Mouse (Mus musculus) MEL (cell line): Measurements from ENCODE around the gene Il17c. TPM values are rescaled to one million over a fixed set of nuclear protein-coding genes. Genes with fewer than 3 reads are reported as not detected.
A peak's percentile ranks its signal among the peaks of the same experiment; 100 is the strongest.

Experiments
- DNase-seq: peaks from one replicate; pipeline ENCODE4 v3.0.0; 2011; ENCODE audit warnings: low read depth, low spot score
- H3K27ac ChIP-seq: 2 replicates; pipeline ENCODE4 v1.5.1; 2012; ENCODE audit warnings: low read depth, mild to moderate bottlenecking, control low read depth, low read length, moderate library complexity; ENCODE audit not compliant: control insufficient read depth
- H3K27me3 ChIP-seq, 2 experiments: fragments of 150-350 bp in 1 of 2; sonication (generic) in 1 of 2; 2 replicates each; pipeline ENCODE4 v1.6.1; 2012; ENCODE audit warnings: low read length in 2 of 2, mild to moderate bottlenecking in 2 of 2, improper control_type of control experiment in 1 of 2, moderate library complexity in 1 of 2; ENCODE audit not compliant: insufficient read depth in 2 of 2, control insufficient read depth in 1 of 2
- H3K36me3 ChIP-seq, 2 experiments: 2 replicates each; pipeline ENCODE4 v1.6.1; 2012 to 2014; ENCODE audit warnings: low read length in 2 of 2, improper control_type of control experiment in 1 of 2, inconsistent platforms in 1 of 2, mild to moderate bottlenecking in 1 of 2; ENCODE audit not compliant: insufficient read depth in 2 of 2, control insufficient read depth in 1 of 2
- H3K4me1 ChIP-seq, 2 experiments: fragments of 150-350 bp in 1 of 2; sonication (generic) in 1 of 2; 2 replicates each; pipeline ENCODE4 v1.6.1; 2012; ENCODE audit warnings: low read length in 2 of 2, improper control_type of control experiment in 1 of 2, mild to moderate bottlenecking in 1 of 2; ENCODE audit not compliant: insufficient read depth in 2 of 2, control insufficient read depth in 1 of 2
- H3K4me3 ChIP-seq, 2 experiments: fragments of 150-350 bp in 1 of 2; sonication (generic) in 1 of 2; 2 replicates each; pipeline ENCODE4 v1.5.1; 2012; ENCODE audit warnings: low read depth in 2 of 2, low read length in 2 of 2, mild to moderate bottlenecking in 2 of 2, moderate library complexity in 2 of 2, control low read depth in 1 of 2, improper control_type of control experiment in 1 of 2; ENCODE audit not compliant: control insufficient read depth in 1 of 2, insufficient read depth in 1 of 2
- H3K79me2 ChIP-seq: 2 replicates; pipeline ENCODE4 v1.6.1; 2012; ENCODE audit warnings: mild to moderate bottlenecking, low read length, moderate library complexity; ENCODE audit not compliant: control insufficient read depth, poor library complexity, insufficient read depth
- H3K9ac ChIP-seq: 2 replicates; pipeline ENCODE4 v1.6.1; 2012; ENCODE audit warnings: low read depth, mild to moderate bottlenecking, control low read depth, low read length, moderate library complexity; ENCODE audit not compliant: control insufficient read depth, poor library complexity, severe bottlenecking
- H3K9me3 ChIP-seq: fragments of 150-350 bp; sonication (generic); replicated peaks from 2 replicates; pipeline ENCODE4 v1.6.1; 2012; ENCODE audit warnings: mild to moderate bottlenecking, low read length, improper control_type of control experiment, moderate library complexity; ENCODE audit not compliant: insufficient read depth
- BHLHE40 ChIP-seq: IDR thresholded peaks from 2 replicates; pipeline ENCODE4 v1.6.1; 2012; ENCODE audit warnings: low read depth, mild to moderate bottlenecking, inconsistent platforms, low read length, improper control_type of control experiment, borderline replicate concordance
- ELF1 ChIP-seq: IDR thresholded peaks from 2 replicates; pipeline ENCODE4 v1.6.1; 2014; ENCODE audit warnings: low read depth, mild to moderate bottlenecking, inconsistent platforms, low read length, improper control_type of control experiment, moderate library complexity
- GABPA ChIP-seq: IDR thresholded peaks from 2 replicates; pipeline ENCODE4 v1.6.1; 2012; ENCODE audit warnings: low read depth, mild to moderate bottlenecking, inconsistent platforms, low read length, improper control_type of control experiment, moderate library complexity
- GATA1 ChIP-seq: IDR thresholded peaks from 2 replicates; pipeline ENCODE4 v1.6.1; 2011; ENCODE audit warnings: low read depth, low read length, improper control_type of control experiment
- KAT2A ChIP-seq: conservative IDR thresholded peaks from 2 replicates; pipeline ENCODE4 v1.6.1; 2012; ENCODE audit warnings: low read depth, low read length, improper control_type of control experiment, inconsistent platforms
- MXI1 ChIP-seq: IDR thresholded peaks from 2 replicates; pipeline ENCODE4 v1.6.1; 2011; ENCODE audit warnings: mild to moderate bottlenecking, low read depth, low read length, improper control_type of control experiment
- MYC ChIP-seq: IDR thresholded peaks from 2 replicates; pipeline ENCODE4 v1.6.1; 2011; ENCODE audit warnings: low read depth, mild to moderate bottlenecking, low read length, improper control_type of control experiment, moderate library complexity
- NRF1 ChIP-seq: IDR thresholded peaks from 2 replicates; pipeline ENCODE4 v1.6.1; 2014; ENCODE audit warnings: low read depth, mild to moderate bottlenecking, inconsistent platforms, low read length, improper control_type of control experiment, moderate library complexity; ENCODE audit not compliant: poor library complexity, insufficient read depth, severe bottlenecking
- RAD21 ChIP-seq: IDR thresholded peaks from 2 replicates; pipeline ENCODE4 v1.6.1; 2011; ENCODE audit warnings: mild to moderate bottlenecking, low read depth, low read length, improper control_type of control experiment
- RCOR1 ChIP-seq: IDR thresholded peaks from 2 replicates; pipeline ENCODE4 v1.6.1; 2012; ENCODE audit warnings: low read depth, mild to moderate bottlenecking, inconsistent platforms, low read length, improper control_type of control experiment
- SIN3A ChIP-seq: IDR thresholded peaks from 2 replicates; pipeline ENCODE4 v1.6.1; 2012; ENCODE audit warnings: low read length, improper control_type of control experiment, inconsistent platforms
- TAL1 ChIP-seq: IDR thresholded peaks from 2 replicates; pipeline ENCODE4 v1.6.1; 2012; ENCODE audit warnings: mild to moderate bottlenecking, inconsistent platforms, low read length, moderate library complexity, mixed read lengths
- USF1 ChIP-seq: IDR thresholded peaks from 2 replicates; pipeline ENCODE4 v1.6.1; 2014; ENCODE audit warnings: low read depth, mild to moderate bottlenecking, inconsistent platforms, low read length, improper control_type of control experiment, moderate library complexity
- ZMIZ1 ChIP-seq: IDR thresholded peaks from 2 replicates; pipeline ENCODE4 v1.6.1; 2012; ENCODE audit warnings: low read depth, mild to moderate bottlenecking, inconsistent platforms, low read length, improper control_type of control experiment, moderate library complexity
- ZNF384 ChIP-seq: IDR thresholded peaks from 2 replicates; pipeline ENCODE4 v1.6.1; 2012; ENCODE audit warnings: low read depth, mild to moderate bottlenecking, inconsistent platforms, low read length, improper control_type of control experiment
- polyA plus RNA-seq, 2 experiments: library from polyadenylated mRNA; stranded (reverse) in 1 of 2; unstranded in 1 of 2; fragments of >175 nt in 1 of 2; fragments of >200 nt in 1 of 2; gene quantifications; 2 replicates each; pipeline versions ENCODE4 v1.2.1 to v1.2.4; 2012; ENCODE audit warnings: low replicate concordance in 2 of 2, low read depth in 1 of 2; ENCODE audit not compliant: insufficient read length in 2 of 2, insufficient read depth in 1 of 2, missing spikeins in 1 of 2
- total RNA-seq: library from RNA; depleted of rRNA; stranded (reverse); fragments of 300-350 nt; gene quantifications from 2 replicates; pipeline ENCODE4 v1.2.3, GENCODE M21; 2012

The Il17c gene
- total and polyA plus RNA-seq, 3 experiments: 0.43 TPM; not detected in 2

DNA sequence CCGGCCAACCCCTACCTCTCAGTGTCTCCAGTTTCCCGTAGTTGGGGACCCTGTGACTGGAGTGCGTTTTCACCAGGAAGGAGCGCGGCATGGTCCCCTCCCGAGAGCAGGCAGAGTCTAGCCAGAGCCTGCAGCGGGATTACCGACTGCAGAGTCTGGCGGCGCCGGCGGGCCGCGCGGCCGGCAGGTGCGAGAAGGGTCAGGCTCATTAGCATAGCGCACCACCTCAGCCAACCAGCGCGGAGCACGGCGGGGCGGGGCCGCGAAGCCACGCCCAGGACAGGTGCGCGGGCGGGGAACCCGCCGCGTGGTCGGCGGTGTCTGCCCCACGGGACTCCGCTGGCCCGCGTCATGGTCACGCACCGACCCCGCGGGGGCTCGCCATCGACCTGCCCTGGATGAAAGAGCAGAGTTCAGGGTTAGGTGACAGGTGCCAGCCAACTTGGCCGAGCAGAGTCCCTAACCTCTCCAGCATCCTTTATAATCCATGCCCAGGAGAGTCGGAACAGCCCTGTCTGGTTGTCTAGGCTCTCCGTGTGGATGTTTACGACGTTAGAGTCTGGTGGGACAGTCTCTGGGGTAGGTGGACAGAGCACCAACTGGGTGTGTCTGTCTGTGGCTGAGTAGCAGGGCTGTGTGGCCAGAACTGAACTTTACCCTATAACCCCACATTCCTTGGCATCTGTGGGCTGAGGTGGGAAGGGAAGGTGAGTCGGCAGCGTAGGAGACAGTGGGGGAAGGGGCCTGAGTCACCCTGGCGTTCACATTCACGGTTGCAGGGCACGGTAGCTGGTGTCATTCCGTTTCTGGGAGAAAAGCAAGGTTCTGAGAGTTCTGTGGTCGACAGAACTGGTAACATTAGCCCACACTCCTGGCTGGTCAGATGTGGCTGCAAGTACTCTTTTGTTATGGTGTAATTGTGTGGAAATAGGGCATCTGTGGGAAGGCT is 39.0 kb downstream of the Il17c start, which contains the start of gene Snai3:
Gene Snai3 (minus strand): TSS at position 210 of the 949 bp plus-strand sequence.
- Histone ChIP-seq H3K9ac (peak within 1 kb of the TSS; percentile 20; the same call in 1 of the 2 replicates), H3K36me3 (peaks cover 0 to 8% of the 10 kb centered on the region in 2 experiments; a peak in 2 of 4 replicates), H3K4me3 (peak within 1 kb of the TSS; percentile 13 to 48; a peak in 3 of 4 replicates), H3K4me1 (peaks cover 2 to 34% of the 10 kb centered on the region in 2 experiments; a peak in 3 of 4 replicates), H3K79me2 (no peaks in the 10 kb centered on the region), H3K9me3 (no peaks in the 10 kb centered on the region), H3K27me3 (no peaks in the 10 kb centered on the region; a peak in 1 of 4 replicates), H3K27ac (no peak within 1 kb of the TSS)
- DNase-seq: no peak
- TF ChIP-seq USF1 (no peak), SIN3A (no peak), ZNF384 (no peak), MYC (no peak)

DNA sequence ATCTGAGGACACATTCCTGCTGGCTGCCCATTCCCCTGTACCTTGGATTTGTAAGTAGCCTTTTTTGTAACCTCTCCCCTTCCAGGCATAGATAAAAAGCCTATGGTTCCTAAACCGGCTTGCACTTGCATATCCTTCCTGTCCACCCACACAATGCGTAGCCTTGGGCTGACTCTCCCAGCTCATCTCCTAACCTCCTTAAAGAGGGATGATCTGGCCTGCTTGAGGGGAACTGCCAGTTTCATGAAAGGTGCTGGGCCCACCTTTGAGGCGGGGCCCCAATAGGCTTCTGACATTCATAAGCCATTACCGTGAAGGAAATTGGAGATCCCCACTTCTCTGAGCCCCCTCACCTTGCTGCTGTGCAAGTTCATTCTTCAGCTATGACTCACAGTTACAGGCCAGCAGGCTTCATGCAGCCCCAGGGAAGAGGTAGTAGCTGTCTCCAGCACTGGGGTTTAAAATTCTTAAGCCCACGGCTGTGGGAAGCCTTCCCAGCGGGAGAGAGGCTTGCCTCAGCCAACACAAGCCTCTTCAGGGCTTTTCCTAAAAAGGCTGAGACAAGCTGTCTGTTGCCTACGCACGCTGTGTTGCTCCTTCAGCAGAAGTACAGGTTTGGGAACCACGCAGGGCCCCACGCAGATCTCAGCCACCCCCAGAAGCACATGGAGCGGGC is 39.8 kb downstream of the Il17c start:
- Histone ChIP-seq H3K4me1 (peaks cover 2 to 32% of the 10 kb centered on the region in 2 experiments; a peak in 3 of 4 replicates), H3K4me3 (no peak overlapping the region), H3K9me3 (no peaks in the 10 kb centered on the region), H3K36me3 (peaks cover 0 to 8% of the 10 kb centered on the region in 2 experiments; a peak in 2 of 4 replicates), H3K27me3 (no peaks in the 10 kb centered on the region; a peak in 1 of 4 replicates), H3K9ac (no peak overlapping the region), H3K27ac (no peak overlapping the region), H3K79me2 (no peaks in the 10 kb centered on the region)
- peak; percentile 23 for DNase-seq
- no peak for TF ChIP-seq TAL1
- no peak for TF ChIP-seq ZMIZ1
- TF ChIP-seq ELF1: no peak
- TF ChIP-seq GABPA: no peak
- no peak for TF ChIP-seq GATA1
- no peak for TF ChIP-seq BHLHE40
- TF ChIP-seq KAT2A: no peak
- TF ChIP-seq MXI1: no peak
- TF ChIP-seq SIN3A: no peak
- TF ChIP-seq RAD21: no peak
- TF ChIP-seq NRF1: no peak
- no peak for TF ChIP-seq RCOR1
